Mouse (Mus musculus): Measurements from ENCODE around the gene Ccm2. TPM values are rescaled to one million over a fixed set of nuclear protein-coding genes. Genes with fewer than 3 reads are reported as not detected.
"Not testable (repeated sequence)": the region's sequence is repeated elsewhere in the genome, so short reads cannot be mapped to it uniquely, and the experiment has no call there.

Ccm2 gene
- total RNA-seq (2021): 10 to 100 TPM; 46.4 to 47.5 TPM
- long read RNA-seq, experiment 1, transcript Ccm2-201 (10 exons, 1,858 nt): major isoform, 63 of 113 reads
- long read RNA-seq, experiment 1, partial matches to known transcripts: 17 of 113 reads
- long read RNA-seq, experiment 1, other reads (novel, unspliced or antisense): 33 of 113 reads
- long read RNA-seq, experiment 2, transcript Ccm2-201 (10 exons, 1,858 nt): major isoform, 44 of 65 reads
- long read RNA-seq, experiment 2, partial matches to known transcripts: 3 of 65 reads
- long read RNA-seq, experiment 2, other reads (novel, unspliced or antisense): 18 of 65 reads

DNA sequence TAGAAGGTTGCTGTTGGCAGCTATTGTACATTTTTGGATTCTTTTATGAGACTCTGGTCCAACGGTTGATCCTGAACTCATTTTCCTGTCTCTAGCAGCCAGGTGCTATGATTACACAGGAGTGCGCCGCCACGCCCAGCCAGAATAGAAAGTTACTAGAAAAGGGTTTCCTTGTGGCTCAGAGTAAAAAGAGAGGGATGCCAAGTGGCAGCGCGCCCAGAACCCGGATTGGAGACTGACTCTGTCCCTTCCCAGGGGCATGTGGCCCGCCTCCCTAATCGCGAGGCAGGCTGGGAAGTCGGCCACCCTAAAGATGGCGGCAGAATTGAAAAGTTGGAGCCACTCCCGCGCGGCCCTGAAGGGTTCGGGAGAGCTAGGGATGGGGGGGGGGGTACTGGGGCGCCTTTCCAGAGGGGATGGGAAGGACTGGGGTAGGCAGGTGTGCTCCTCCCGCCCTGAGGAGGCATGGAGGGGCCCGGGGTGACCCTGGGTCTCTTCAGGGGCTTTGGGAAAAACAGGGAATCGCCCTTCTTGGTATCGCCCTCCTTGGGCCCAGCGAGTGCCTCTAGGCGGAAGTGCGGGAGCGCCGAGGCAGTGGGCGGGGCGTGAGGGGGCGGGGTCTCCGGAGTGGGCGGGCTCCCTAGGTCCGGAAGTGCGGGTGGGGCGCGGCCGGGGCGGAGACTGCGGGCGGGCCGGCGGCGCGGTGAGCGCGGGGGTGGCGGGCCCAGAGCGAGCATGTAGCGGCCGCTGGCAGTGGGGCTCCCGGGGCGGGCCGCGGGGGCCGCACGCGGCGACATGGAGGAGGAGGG is at the start of gene Ccm2:
TSS of gene Ccm2 (plus strand) at position 683 of the 809 bp plus-strand sequence.
- peak; percentile 99 for DNase-seq

DNA sequence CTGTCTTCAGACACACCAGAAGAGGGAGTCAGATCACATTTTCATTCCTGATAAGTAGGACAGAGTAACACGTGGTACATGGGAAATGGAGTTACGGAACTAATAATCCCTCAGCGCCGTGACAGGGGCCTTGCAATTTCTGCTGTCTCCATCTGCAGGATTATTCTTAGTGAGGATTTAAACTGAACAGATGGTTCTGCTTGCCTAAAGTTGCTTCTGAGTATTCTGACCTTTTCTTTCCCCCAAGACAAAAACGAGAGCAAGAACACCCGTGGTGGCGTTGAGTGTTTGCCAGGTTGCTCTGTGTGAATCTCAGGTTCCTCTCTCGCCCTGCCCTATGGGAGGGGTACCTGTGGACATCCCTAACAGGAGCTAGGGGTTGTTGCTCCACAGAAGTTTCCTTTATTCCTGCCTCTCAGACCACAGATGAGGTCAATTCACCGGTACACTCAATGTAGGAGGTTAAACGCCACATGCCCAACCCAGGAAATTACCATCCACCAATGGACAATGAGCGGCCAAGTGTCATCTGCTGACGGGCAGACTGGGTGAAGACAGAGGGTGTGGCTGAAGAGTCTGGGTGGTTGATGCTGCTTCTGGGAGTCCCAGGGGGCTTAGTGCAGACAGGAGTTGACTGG is 49.3 kb upstream of the Ccm2 start:
- no peak for DNase-seq

DNA sequence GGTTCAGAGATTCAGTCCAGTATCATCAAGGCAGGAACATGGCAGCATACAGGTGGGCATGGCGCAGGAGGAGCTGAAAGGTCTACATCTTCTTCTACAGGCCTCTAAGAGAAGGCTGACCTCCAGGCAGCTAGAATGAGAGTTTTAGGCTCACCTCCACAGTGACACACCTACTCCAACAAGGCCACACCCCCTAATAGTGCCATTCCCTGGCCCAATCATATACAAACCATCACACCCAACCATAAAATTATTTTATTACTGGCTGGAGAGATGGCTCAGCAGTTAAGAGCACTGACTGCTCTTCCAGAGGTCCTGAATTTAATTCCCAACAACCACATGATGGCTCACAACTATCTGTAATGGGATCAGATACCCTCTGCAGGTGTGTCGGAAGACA is 44.2 kb upstream of the Ccm2 start:
- DNase-seq: no peak

DNA sequence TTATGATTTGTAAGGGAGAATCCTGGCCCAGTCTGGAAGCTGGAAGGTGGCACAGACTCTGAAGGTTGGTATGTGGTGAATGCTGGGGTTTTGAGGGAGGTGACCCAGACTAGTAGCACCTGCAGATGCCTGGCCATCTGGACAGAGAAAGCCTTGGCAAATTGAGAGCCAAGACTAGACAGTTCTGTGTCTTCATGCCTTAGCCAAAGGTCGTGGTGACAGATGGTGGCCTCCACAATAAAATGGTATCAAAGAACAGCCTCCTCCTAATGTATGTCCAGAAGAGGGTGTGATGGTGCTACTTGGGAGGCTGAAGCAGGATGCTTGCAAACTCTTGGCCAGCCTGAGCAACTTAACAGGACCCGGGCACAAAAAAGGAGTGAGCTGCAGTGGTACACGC is 42.5 kb upstream of the Ccm2 start:
- no peak for DNase-seq

DNA sequence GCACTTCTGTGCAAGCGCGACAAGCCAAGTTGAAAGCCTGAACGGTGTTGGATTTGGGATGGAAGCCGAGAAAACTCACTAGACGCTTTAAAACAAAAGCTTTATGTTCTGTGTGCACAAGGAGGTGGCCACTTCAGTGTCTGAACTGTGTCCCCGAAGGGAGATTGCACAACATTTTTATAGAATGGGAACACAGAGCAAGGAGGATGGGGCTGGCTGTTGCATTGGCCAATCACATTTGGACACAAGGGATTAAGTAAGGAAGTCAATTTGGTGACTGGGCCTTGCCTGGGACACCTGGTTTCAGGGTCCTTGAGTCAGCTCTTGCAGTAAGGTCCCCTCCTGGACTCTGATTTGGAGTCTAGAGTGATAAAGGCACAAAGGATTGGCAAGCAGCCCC is 42.0 kb upstream of the Ccm2 start:
- no peak for DNase-seq

DNA sequence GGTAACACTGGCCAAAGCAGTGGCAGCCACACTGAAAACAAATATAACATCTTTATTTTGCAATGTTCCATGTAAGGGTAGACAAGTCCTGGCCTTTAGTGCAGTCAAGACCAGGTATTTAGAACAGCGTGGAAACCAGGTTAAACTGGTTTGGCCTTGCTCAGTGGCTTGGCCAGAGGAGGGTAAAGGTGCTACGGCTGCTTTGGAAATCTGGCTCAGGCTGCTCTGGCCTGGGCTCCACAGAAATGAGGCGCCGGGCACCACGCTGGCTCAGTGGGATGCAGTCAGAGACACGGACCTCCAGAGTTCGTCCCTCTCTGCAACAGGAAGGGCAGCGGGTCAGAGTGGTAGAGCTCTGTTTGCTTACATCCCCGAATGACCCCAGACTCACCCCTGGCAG is 40.2 kb upstream of the Ccm2 start:
- DNase-seq: no peak

DNA sequence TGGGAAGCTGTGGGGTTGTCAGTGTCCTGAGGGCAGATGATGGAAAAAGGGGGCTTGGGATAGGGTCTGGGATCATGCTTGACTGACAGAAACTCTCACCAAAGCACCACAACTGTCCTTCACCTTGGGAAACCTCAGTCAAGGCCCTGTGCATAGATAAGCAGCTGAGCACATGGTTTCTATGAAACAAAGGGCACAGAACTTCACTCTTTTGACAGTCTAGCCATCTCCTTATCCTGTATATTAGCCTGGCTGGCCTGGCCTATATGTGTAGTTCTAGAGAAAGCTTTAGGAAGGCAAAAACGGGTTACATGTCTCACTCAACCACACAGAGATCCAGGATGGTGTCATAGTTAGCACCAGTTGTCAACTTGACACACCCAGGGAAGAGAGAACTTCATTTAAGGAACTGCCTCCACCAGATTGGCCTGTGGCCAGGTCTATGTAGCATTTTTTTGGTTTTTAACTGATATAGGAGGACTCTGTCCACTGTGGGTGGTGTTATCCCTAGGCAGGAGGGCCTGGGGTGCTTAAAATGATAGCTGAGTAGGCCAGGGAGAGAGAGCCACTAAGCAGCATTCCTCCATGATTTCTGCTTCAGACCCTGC is 38.3 kb upstream of the Ccm2 start:
- no peak for DNase-seq

DNA sequence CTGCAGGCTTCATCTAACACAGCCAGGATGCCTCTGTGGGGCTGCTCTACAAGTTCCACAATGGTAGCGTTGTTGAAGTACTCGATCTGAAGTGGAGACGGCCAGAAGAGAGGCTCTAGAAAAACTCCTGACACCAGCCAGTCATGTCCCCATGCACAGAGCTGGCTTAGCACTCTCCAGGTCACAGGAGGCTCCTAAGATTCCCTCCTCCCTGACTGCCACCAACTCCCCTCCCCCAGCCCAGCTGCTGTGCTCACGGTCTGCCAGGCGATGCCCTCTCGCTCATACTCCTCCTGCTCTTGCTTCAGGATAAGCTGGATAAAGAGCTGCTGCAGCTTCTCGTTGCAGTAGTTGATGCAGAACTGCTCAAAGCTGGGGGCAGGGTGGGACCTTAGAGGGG is 31.9 kb upstream of the Ccm2 start:
- no peak for DNase-seq

DNA sequence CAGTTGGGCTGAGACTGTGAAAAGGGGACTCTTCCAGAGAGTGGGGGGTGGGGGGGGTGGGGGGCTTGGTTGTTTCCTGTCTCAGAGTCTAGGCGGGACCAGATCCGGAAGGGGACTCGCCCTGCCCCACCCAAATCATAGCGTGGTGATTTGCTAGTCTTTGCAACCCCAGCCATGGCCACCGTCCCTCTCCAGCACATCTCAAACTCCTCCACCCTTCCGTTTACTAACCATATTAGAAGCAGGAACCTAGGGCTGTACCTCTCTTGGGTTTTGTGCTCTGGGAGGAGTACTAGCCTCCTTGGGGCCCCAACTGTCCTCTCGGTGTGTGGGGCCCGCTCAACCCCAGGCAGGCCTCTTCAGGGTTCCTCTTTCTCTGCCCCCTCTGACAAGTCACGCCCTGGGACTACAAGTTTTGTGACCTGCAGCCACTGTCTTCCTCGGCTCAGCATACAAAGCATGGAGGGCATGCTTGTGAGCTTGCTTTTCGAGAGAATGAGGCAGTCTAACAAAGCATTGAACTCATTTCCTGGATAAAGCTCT is 27.1 kb upstream of the Ccm2 start:
- no peak for DNase-seq

DNA sequence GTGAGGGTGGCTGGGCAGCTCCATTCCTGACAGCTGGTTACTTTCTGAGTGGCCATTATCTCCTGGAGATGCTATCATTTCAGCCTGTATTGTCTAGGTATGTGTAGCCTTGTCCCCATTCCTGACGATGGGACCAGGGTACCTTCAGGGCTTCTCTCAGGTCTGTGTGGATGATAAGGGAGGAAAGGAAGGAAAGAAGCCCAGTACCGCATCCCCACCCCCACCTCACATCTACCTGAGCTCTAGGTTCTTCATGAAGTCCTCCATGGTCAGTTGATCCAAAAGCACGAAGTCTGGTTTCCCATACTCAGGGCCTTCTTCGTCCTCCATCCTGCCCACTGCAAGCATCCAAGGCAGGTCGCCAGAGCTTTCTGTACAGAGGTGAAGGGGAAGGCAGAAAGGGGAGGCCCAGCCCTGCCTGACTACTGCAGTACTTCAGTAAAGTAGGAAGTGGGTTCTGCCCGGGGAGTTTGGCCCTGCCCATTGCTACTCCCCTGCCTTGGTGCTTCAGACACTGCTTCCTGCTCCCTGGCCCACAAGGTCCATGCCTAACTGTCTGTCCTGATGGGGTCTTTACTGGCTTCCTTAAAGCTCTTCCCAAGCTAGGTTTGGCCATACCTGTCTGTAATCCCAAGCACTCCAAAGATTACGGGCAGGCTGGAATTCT is 26.0 kb upstream of the Ccm2 start, which contains the start of gene Myo1g:
TSS of gene Myo1g (minus strand) at position 459 of the 667 bp plus-strand sequence.
- no peak for DNase-seq

DNA sequence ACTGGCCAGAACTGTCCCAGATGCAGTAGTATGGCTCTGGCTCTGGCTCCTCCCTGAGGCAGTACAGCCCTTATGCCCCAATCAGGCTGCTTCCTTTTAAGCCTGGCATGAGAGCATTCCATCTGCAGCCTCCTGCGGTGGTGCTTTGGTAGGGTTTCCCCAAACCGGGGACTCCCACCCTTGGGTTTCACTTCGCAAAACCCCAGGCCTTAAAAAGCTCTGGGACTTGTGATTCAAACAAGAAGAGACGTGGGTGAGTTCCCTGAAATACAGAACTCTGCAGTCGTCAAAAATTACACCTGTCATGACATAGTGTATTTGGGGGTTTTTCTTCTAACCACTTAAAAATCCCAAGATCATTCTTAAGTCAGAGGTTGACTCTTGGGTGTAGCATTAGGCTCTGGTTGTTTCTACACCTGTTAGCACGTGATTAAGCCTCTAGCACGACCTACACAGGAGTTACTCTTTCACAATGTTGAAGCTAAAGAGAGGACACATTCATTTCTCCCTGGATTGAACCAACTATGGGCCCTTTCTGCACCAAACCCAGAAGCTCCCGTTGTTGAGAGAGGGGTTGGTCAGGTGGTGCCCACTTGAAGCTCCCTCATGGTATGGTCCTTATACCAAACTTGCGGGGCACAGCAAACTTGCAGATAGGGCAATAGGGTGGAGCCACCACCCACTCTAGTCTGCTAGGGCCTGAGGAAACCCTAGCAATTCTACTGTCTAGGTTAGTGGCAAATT is 23.7 kb upstream of the Ccm2 start:
- no peak for DNase-seq

DNA sequence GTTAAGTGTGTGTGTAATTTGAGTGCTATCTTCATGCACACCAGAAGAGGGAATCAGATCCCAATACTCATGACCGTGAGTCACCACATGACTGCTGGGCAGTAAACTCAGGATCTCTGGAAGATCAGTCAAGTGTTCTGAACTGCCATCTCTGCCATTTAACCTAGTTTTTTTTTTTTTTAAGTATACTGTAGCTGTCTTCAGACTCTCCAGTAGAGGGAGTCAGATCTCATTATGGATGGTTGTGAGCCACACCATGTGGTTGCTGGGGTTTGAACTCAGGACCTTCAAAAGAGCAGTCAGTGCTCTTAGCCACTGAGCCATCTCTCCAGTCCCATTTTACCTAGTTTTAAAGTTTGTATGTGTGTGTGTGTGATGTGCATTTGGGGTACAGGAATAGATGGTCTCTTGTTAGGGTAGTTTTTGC is 23.0 kb upstream of the Ccm2 start:
- no peak for DNase-seq

DNA sequence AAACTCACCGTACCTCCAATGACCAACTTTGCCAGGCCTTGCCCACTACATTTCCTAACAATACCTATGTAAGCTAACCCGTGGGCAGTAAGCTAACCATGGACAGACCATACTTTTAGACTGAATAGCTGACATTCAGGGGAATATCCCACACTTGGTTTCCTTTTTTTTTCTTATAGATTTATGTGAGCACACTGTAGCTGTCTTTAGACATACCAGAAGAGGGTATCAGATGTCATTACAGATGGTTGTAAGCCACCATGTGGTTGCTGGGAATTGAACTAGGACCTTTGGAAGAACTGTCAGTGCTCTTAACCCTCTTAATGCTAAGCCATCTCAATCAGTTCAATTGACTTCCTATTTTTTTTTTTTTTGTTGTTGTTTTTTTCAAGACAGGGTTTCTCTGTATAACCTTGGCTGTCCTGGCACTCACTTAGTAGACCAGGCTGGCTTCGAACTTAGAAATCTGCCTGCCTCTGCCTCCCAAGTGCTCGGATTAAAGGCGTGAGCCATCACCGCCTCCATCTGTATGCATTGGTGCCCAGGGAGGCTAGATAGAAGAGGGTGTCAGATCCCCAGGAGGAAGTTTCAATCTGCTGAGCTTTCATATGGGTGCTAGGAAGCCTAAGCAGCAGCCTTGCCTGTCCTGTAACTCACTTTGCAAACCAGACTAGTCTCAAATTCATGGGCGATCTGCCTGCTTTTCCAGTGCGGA is 22.4 kb upstream of the Ccm2 start:
- DNase-seq: no peak

DNA sequence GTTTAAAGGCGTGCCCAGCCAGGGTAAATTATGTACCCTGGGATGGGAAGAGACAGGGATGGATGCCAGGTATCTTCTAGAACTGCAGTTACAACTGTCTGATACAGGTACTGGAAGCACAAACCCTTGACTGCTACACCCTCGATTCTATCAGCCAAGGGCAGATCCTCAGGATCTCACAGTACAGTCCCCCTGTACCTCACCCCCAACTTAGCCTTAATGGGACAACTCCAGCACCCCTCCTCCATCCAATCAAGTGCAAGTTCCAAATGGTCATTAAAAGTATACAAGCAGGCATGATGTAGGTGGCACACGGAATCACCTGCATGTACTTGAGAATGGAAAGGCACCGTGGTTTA is 21.8 kb upstream of the Ccm2 start:
- DNase-seq: no peak

DNA sequence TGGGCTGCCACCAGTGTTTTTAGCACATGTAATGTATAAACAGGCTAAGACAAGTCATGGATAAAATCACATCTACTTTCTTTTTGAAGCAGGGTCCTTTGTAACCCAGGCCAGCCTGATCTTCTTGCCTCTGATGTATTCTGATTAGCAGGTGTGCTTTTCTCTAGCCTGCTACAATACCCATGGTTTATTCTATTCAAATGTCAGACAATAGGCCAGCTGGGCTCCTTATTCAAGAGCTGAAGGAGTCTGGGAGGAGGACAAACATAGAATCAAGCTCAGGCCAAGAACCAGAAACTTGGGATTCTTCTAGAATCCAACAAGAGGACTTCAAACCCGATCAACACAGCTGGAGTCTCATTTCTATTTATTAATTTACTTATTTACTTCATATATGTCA is 21.4 kb upstream of the Ccm2 start:
- no peak for DNase-seq

DNA sequence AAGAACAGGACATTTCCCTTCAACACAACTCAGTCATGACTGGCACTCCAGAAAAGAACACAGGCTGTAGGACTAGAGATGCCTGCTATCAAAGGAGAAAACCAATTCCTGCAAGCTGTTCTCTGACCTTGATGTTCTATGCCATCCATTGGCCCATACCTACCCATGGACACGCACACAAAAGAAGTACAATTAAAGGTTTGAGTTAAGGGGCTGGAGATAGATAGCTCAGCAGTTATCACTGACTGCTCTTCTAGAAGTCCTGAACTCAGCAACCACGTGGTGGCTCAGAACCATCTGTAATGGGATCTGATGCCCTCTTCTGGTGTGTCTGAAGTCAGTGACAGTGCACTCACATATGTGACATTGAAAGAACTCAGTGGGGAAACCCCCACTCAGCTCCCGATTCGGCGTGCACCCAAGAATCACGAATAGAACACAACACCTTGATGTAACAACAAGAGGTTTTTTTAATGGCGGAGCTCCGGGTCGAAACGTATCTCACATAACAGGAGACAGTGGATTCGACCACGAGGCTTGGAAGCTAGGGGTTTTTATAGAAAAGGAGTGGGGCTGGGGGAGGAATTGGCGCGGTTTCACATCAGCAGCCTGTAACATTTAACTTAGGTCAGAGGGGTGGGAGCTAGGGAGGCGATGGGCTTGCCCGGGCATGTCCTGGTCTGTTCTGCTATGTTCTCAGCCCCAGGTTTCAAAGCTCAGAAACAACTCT is 20.0 kb upstream of the Ccm2 start:
- not testable (repeated sequence) for DNase-seq

DNA sequence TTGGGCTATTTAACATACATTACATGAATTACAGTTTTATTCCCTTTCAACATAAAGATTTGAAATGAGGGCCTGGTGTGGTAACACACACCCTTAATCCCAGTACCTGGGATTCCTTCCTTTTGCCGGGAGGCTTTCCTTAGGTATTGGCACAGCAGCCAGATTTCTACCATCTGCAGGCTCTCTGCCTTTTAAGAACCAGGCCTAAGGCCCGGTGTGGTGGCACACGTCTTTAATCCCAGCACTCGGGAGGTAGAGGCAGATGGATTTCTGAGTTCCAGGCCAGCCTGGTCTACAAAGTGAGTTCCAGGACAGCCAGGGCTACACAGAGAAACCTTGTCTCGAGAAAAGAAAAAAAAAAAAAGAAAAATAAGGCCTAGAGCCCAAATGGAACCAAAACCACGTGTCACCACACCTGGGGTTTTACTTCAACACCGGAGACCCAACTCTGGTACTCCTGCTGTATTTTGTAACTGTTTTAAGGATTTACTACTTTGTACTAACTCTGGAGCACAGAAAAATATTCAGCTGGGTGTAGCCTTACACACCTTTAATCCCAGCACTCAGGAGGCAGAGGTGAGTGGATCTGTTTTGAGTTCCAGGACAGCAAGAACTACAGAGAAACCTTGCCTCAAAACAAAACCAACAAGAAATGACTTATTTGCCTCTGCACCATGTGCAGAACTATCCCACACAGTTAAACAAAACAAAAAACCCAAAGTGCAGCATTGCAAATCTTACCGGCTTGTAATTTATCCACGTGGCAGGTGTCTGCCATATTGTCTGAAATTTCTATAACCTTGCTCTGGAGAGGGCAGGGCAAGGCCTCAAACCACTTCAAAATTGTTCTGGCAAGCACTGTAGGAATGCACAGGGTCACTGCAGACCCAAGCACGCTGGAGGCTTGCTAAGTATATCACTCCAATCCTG is 19.2 kb upstream of the Ccm2 start:
- no peak for DNase-seq

DNA sequence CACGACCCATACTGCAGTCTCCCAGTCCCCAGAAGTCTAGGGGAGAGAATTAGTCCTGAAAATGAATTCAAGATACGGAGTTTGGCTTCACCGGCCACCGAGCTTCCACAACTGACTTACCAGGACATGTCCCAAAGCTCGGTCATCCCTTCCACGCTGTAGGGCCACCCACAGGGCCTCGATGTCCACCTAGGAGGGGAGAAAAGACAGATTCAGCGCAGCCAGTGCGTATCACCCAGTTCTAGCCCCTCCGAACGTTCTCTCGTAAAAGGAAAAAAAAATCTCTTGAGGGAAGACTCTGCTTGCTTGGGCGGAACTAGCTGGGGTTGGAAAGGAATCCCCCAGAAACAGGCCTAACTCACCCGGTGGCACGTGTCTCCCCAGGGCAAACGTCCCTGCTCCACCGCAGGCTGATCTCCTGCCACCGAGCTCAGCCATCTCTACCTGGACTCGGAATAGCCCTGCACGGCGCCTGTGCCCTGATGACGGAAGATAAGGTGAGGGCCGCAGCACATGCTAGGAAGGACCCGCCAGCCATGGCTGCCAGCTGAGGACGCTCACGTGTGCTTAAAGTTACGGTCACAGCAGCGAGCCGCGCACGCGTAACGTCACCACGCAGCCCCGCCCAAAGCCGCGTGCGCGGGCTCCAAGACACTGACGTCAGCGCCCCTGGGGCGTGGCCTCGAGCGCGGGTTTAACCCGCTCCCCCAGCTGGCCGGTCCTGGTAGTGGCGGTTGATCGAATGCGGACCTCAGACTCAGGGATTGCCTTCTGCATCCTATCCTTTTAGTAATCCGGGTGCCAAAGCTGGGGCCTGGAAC is 18.3 kb upstream of the Ccm2 start:
- DNase-seq: peak; percentile 100
